Mouse (Mus musculus): Measurements from ENCODE around the gene Gm10643.

Gm10643 gene

DNA sequence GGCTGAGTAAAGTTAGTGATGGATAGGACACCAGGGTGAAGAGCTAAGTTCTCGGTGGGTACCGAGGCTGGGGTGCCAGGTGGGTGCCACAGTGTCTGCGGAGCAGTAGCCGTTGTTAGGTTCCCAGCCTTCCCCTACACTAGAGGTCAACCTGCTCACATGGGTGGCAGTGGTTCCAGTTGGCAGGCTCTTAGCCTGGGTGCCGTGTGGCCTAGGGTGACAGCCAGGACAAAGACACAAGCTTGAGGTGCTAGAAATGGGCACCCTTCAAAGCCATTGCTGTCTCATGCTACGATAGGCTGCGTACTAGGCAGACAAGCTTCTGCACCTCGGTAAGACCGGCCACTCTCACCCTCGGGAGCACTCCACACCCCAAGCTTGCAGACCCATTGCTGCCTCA is 7.4 kb upstream of the Gm10643 start:
- in situ Hi-C loops (cut with MboI, MseI), result loop anchor here (5.0 kb wide), 1 partner anchor 60 kb away; no protein-coding TSS in a partner anchor

- in situ Hi-C loops (cut with MboI, MseI), result loop anchor here (5.0 kb wide), 1 partner anchor 60 kb away; no protein-coding TSS in a partner anchor
Measured at GRCm38 (mm10) chr8:84071921-84072320, 7.0 kb upstream of the Gm10643 start.

DNA sequence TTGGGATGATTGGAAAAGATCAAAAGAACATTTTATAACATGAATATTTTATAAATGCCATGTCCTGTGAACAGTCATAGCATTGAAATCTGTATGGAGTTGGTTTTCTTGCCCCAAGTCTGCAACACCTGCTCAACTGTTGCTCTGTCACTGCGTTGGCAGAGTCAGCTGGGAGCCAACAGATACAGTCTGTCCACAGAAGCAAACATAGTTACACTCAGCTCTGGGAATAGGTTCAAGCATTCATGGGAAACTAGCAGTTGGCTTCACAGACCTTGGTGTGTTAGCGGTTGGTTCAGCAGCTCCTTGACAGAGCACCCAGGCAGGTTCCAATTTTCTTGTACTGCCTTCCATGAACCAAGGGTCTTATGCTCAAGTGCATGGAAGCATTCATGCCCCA is 5.7 kb upstream of the Gm10643 start:
- in situ Hi-C loops (cut with MboI, MseI), result loop anchor here (5.0 kb wide), 1 partner anchor 62 kb away; no protein-coding TSS in a partner anchor

- in situ Hi-C loops (cut with MboI, MseI), result loop anchor here (5.0 kb wide), 1 partner anchor 62 kb away; no protein-coding TSS in a partner anchor
Measured at GRCm38 (mm10) chr8:84070241-84070640, 5.3 kb upstream of the Gm10643 start.

GRCm38 (mm10) chr8:84069750-84070149 is 4.8 kb upstream of the Gm10643 start:
- in situ Hi-C loops (cut with MboI, MseI), result loop anchor here (5.0 kb wide), 1 partner anchor 63 kb away; no protein-coding TSS in a partner anchor

GRCm38 (mm10) chr8:84069169-84069568 is 4.2 kb upstream of the Gm10643 start:
- in situ Hi-C loops (cut with MboI, MseI), result no loop called here

- in situ Hi-C loops (cut with MboI, MseI), result no loop called here
Measured at GRCm38 (mm10) chr8:84068316-84069035, 3.5 kb upstream of the Gm10643 start.

- in situ Hi-C loops (cut with MboI, MseI), result no loop called here
Measured at GRCm38 (mm10) chr8:84067911-84068310, 3.0 kb upstream of the Gm10643 start.

GRCm38 (mm10) chr8:84067047-84067573 is 2.2 kb upstream of the Gm10643 start:
- in situ Hi-C loops (cut with MboI, MseI), result no loop called here

DNA sequence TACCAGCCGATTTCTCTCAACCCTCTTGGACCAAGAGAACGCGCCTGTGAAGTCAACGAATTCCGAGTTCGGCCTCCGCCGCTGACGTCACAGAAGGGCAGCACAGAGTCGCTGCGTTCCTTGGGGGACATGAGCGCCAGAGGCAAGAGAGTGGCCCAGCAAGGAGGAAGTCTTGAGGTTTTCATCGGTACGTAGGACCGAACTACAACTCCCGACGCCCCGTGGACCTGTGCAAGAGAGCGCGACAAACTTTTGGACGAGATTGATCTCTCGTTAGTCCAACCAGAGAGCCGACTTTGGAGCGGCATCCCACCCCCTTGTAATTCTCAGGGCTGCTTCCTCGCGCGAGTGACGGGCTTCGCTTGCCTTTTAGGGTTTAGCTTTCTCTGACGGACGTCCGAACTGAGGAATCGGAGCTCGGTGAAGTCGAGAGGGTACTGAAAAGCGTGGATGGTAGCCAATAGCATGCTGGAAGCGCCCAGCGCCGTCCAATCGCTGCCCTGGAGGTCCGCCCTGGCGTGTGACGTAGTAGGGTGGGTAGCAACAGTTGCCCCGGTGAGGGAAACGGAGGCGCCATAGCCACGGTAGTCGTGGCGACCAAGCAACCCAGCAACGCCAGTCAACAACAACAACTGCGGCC is 1.5 kb upstream of the Gm10643 start, which contains the start of gene Rfx1:
Rfx1 (plus strand) TSS at position 544 of the 640 bp plus-strand sequence.
- in situ Hi-C loops (cut with MboI, MseI), result no loop called here

DNA sequence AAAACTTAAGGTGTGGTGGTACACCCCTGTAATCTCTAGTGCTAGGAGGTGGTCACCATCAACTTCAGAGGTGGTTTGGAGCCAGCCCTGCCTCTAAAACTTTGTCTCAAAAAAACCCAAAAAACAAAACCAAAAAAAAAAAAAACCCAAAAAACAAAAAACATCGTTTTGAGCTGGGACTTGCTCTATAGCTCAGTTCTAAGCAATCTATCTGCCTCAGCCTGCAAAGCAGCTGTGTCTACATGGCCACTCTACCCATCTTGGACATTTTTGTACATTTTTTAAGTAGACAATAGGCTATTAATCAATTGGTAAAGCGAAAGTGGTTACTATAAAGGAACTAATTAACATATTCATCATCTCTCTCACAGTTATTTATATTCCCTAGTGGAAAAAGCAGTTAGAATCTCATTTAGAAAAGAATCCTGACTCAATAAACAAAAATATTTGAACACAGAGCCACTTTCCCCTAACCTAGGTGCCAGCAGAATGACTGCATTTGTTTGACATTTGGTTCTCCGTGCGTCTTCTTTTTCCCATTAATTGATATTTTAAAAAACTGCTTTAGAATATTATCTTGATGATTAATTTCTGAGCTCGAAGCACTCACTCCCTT is 628 bp upstream of the Gm10643 start:
- in situ Hi-C loops (cut with MboI, MseI), result no loop called here

GRCm38 (mm10) chr8:84063861-84064610 is 901 bp downstream of the Gm10643 start:
- in situ Hi-C loops (cut with MboI, MseI), result no loop called here

DNA sequence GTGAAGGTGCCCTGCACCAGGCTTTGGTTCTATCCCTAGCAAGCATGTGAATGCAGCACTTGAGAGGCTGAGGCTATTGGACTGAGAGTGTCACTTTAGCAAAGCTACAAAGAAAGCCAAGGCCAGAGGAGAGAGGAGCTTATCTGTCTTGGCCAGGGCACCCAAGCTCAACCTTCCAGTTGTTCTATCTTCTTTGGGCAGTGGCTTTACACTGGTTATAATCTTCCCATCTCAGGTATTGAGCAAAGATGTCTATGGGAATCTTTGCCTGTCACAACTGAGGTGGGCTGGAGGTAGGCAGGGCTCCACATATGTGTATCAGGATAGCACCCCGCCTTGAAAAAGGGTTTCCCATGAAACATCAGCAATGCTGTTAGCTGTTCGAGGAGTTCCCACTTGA is 4.7 kb downstream of the Gm10643 start:
- in situ Hi-C loops (cut with MboI, MseI), result no loop called here

DNA sequence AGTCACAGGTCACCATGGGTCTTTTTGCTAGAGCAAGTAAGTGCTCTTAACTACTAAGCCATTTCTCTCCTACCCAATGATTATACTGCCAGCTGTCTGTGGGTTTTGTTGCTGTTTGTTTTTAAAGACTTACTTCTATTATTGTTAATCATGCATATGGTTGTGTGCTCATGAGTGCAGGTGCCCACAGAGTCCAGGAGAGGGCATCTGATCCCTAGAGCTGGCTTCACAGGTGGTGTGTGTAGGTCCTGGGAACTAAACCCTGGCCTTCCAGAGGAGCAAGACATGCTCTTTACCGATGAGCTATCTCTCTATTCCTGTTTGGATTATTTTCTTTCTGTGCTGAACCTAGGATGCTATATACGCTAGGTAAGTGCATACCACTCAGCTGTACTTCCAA is 5.7 kb downstream of the Gm10643 start:
- in situ Hi-C loops (cut with MboI, MseI), result no loop called here

GRCm38 (mm10) chr8:84057827-84058226 is 7.1 kb downstream of the Gm10643 start:
- in situ Hi-C loops (cut with MboI, MseI), result no loop called here

- in situ Hi-C loops (cut with MboI, MseI), result no loop called here
Measured at GRCm38 (mm10) chr8:84053229-84053628, 11.7 kb downstream of the Gm10643 start.

DNA sequence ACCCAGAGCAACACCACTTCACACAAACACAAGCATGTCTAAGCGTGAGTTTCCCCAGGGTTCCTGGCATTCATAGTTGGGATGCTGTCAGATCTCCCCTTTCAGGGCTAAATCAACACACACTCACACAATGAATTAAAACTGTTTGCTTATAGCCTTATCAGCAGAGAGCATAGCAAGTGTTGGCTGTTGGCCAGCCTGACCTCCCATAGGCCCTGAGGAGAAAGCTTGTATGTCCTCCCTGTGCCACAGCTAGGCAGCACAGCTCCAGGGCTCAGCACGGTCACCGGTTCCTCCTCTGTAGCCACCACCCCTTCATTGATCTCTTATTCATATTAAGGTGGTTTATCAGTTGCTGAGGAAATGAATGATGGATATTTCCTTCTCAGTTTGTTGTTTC is 12.2 kb downstream of the Gm10643 start:
- in situ Hi-C loops (cut with MboI, MseI), result no loop called here

- in situ Hi-C loops (cut with MboI, MseI), result no loop called here
Measured at GRCm38 (mm10) chr8:84048171-84048570, 16.8 kb downstream of the Gm10643 start.

- in situ Hi-C loops (cut with MboI, MseI), result no loop called here
Measured at GRCm38 (mm10) chr8:84046505-84046904, 18.4 kb downstream of the Gm10643 start.

GRCm38 (mm10) chr8:84044900-84045299 is 20.0 kb downstream of the Gm10643 start, which contains the start of gene Rln3:
Gene Rln3 (minus strand): TSS chr8:84045000.
- in situ Hi-C loops (cut with MboI, MseI), result no loop called here

- in situ Hi-C loops (cut with MboI, MseI), result no loop called here
Measured at GRCm38 (mm10) chr8:84044103-84044502, 20.8 kb downstream of the Gm10643 start.

Data from T-helper 2 cell (primary cell).